ENCODE assay signal across 26 mouse cellular contexts in the genomic region with DNA sequence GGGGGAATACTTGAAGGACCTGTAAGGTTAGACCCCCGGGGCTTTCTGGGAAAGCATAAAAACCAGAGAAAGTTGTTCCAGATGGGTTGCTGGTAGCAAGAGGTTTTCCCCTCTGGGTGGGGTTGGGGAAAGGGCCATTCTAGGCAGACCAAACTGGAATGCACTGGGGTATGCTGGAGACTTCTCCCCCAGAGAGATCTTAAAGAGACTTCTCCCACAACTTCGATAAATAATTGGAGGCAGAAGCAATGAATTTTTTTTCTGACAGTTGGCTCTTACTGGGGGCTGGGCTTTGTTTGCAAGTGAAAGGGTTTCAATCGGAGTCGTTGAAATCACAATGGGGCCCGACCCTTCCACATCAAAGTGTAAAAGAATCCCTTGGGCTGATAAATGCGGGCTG. TPM values are rescaled to one million over a fixed set of nuclear protein-coding genes. Genes with fewer than 3 reads are reported as not detected.
A peak's percentile ranks its signal among the peaks of the same experiment; 100 is the strongest.
DNase-seq lines count a peak whose midpoint lies in the region; ATAC-seq and TF ChIP-seq lines count a peak whose summit lies in the region.
"Had no signal": no experiment of that assay in that cellular context is flagged by ENCODE, and none has a peak within 500 bp of the region (broad histone marks: within the 10 kb centered on the region; RNA-seq: fewer than 3 reads in every experiment).

No protein-coding gene starts in this region.

- H3K27me3 ChIP-seq in forebrain, embryonic 10.5 days (ENCODE audit: poor library complexity, severe bottlenecking) = peaks cover 35% of the 10 kb centered on the region
- no peaks in the 10 kb centered on the region for H3K27me3 ChIP-seq in forebrain, embryonic 14.5 days (replicated peaks; ENCODE audit: control insufficient read depth, insufficient read depth, low read length)
- peaks cover 31% of the 10 kb centered on the region; the same call in 1 of the 2 replicates for H3K27me3 ChIP-seq in midbrain, embryonic 10.5 days (ENCODE audit: low read depth, poor library complexity, severe bottlenecking)
- H3K27me3 ChIP-seq in midbrain, embryonic 14.5 days (ENCODE audit: control insufficient read depth, insufficient read depth, low read length) = no peaks in the 10 kb centered on the region
- H3K27me3 ChIP-seq in intestine, embryonic 16.5 days (replicated peaks; ENCODE audit: control insufficient read depth, insufficient read depth, low read length) = no peaks in the 10 kb centered on the region
- no peaks in the 10 kb centered on the region for H3K27me3 ChIP-seq in intestine, embryonic 15.5 days (replicated peaks)
- H3K27me3 ChIP-seq: limb, embryonic 12.5 days; megakaryocyte, embryonic 14.5 days had no signal

- no peak for TF ChIP-seq POLR2A in bone marrow, adult 2 months (IDR thresholded peaks at IDR 0.05; ENCODE audit: borderline replicate concordance, control insufficient read depth, low read depth, low read length)

- WGBS in forebrain, embryonic 10.5 days = 4% methylated on average over 6 of the region's 6 CpGs
- WGBS in forebrain, embryonic 14.5 days = 2% methylated on average over 6 of the region's 6 CpGs
- WGBS in midbrain, embryonic 10.5 days = 3% methylated on average over 6 of the region's 6 CpGs
- 2% methylated on average over 6 of the region's 6 CpGs for WGBS in midbrain, embryonic 14.5 days
- 68% methylated on average over 6 of the region's 6 CpGs for WGBS in bone marrow, adult 2 months
- WGBS in intestine, embryonic 16.5 days = 16% methylated on average over 6 of the region's 6 CpGs
- 15% methylated on average over 6 of the region's 6 CpGs for WGBS in intestine, embryonic 15.5 days

- no peaks in the 10 kb centered on the region for H3K36me3 ChIP-seq in forebrain, embryonic 10.5 days (replicated peaks)
- H3K36me3 ChIP-seq in forebrain, embryonic 14.5 days (ENCODE audit: control insufficient read depth, insufficient read depth, low read length) = no peaks in the 10 kb centered on the region
- H3K36me3 ChIP-seq in midbrain, embryonic 10.5 days = no peaks in the 10 kb centered on the region
- H3K36me3 ChIP-seq in midbrain, embryonic 14.5 days (ENCODE audit: control insufficient read depth, insufficient read depth, low read length) = no peaks in the 10 kb centered on the region
- no peaks in the 10 kb centered on the region for H3K36me3 ChIP-seq in intestine, embryonic 16.5 days (ENCODE audit: control insufficient read depth, insufficient read depth, low read length)
- H3K36me3 ChIP-seq in intestine, embryonic 15.5 days = no peaks in the 10 kb centered on the region
- H3K36me3 ChIP-seq: hindbrain, embryonic 12.5 days; limb, embryonic 12.5 days; liver, embryonic 12.5 days had no signal

- H3K4me2 ChIP-seq in forebrain, embryonic 14.5 days (ENCODE audit: low read length) = no peak overlapping the region
- H3K4me2 ChIP-seq in midbrain, embryonic 14.5 days (ENCODE audit: low read length) = no peak overlapping the region
- H3K4me2 ChIP-seq in intestine, embryonic 16.5 days (ENCODE audit: low read depth, low read length) = no peak overlapping the region
- no peak overlapping the region for H3K4me2 ChIP-seq in intestine, embryonic 15.5 days (replicated peaks)
- H3K4me2 ChIP-seq: heart, embryonic 11.5 days; hindbrain, embryonic 12.5 days; limb, embryonic 12.5 days; liver, embryonic 12.5 days had no signal

- ATAC-seq in forebrain, embryonic 14.5 days = no peak
- ATAC-seq in midbrain, embryonic 14.5 days (ENCODE audit: low FRiP score, low TSS enrichment) = no peak
- ATAC-seq in intestine, embryonic 16.5 days = no peak
- ATAC-seq in inflammation-experienced regulatory T-cells, adult 6 months = no peak
- ATAC-seq in intestine, embryonic 15.5 days = no peak
- ATAC-seq: CD4-positive, CD25-positive, alpha-beta regulatory T cell, adult 4 months; liver, embryonic 12.5 days; midbrain, embryonic 16.5 days had no signal

- H3K9me3 ChIP-seq in forebrain, embryonic 10.5 days = no peaks in the 10 kb centered on the region
- no peaks in the 10 kb centered on the region for H3K9me3 ChIP-seq in forebrain, embryonic 14.5 days (replicated peaks; ENCODE audit: control insufficient read depth, low read length)
- no peaks in the 10 kb centered on the region for H3K9me3 ChIP-seq in midbrain, embryonic 10.5 days (replicated peaks)
- H3K9me3 ChIP-seq in midbrain, embryonic 14.5 days (ENCODE audit: control insufficient read depth, low read length) = no peaks in the 10 kb centered on the region
- H3K9me3 ChIP-seq in intestine, embryonic 16.5 days (ENCODE audit: control insufficient read depth, low read length) = no peaks in the 10 kb centered on the region
- no peaks in the 10 kb centered on the region for H3K9me3 ChIP-seq in intestine, embryonic 15.5 days
- H3K9me3 ChIP-seq: hindbrain, embryonic 12.5 days; limb, embryonic 12.5 days; liver, embryonic 12.5 days; megakaryocyte, embryonic 14.5 days had no signal

- no peak for TF ChIP-seq CTCF in bone marrow, adult 2 months (IDR thresholded peaks at IDR 0.05; ENCODE audit: control insufficient read depth, insufficient read depth, low read length)

- DNase-seq in forebrain, embryonic 10.5 days (ENCODE audit: extremely low spot score, low spot score) = no peak
- no peak for DNase-seq in forebrain, embryonic 14.5 days (ENCODE audit: low spot score)
- DNase-seq in midbrain, embryonic 10.5 days (ENCODE audit: low spot score) = no peak
- no peak for DNase-seq in midbrain, embryonic 14.5 days
- DNase-seq: adrenal gland, postnatal 36 days; cerebellum, adult 11 months; cerebellum, adult 9-11 months; gastrocnemius, postnatal 10 days; kidney, adult 9 months; kidney, postnatal 25 days; lung, adult 2 months; right cerebral cortex, adult 18-20 months; right cerebral cortex, postnatal 4 days had no signal

- no peak overlapping the region for H3K9ac ChIP-seq in forebrain, embryonic 14.5 days (ENCODE audit: low read length)
- no peak overlapping the region for H3K9ac ChIP-seq in midbrain, embryonic 14.5 days (replicated peaks; ENCODE audit: low read length)
- H3K9ac ChIP-seq in intestine, embryonic 16.5 days (ENCODE audit: low read depth, low read length) = no peak overlapping the region
- no peak overlapping the region for H3K9ac ChIP-seq in intestine, embryonic 15.5 days
- H3K9ac ChIP-seq: hindbrain, embryonic 12.5 days; limb, embryonic 12.5 days; liver, embryonic 12.5 days had no signal

- 0 out of 2 replicates have a peak overlapping the region, but pooled peaks have one; percentile 1 for H3K27ac ChIP-seq in forebrain, embryonic 10.5 days
- no peak overlapping the region for H3K27ac ChIP-seq in forebrain, embryonic 14.5 days (ENCODE audit: low read depth, low read length)
- H3K27ac ChIP-seq in midbrain, embryonic 10.5 days (replicated peaks) = peak overlapping the region; percentile 58; the same call in 1 of the 2 replicates
- no peak overlapping the region for H3K27ac ChIP-seq in midbrain, embryonic 14.5 days (replicated peaks; ENCODE audit: low read depth, low read length)
- peak overlapping the region; percentile 63; the same call in 1 of the 2 replicates for H3K27ac ChIP-seq in bone marrow, adult 2 months (ENCODE audit: control insufficient read depth, insufficient read depth, low read depth, low read length, poor library complexity)
- no peak overlapping the region for H3K27ac ChIP-seq in intestine, embryonic 16.5 days (ENCODE audit: low read length)
- H3K27ac ChIP-seq in intestine, embryonic 15.5 days = no peak overlapping the region
- H3K27ac ChIP-seq: hindbrain, embryonic 12.5 days; layer of hippocampus, adult 2 months; limb, embryonic 12.5 days; liver, embryonic 12.5 days had no signal

- no peak overlapping the region for H3K4me3 ChIP-seq in forebrain, embryonic 10.5 days
- no peak overlapping the region for H3K4me3 ChIP-seq in forebrain, embryonic 14.5 days (ENCODE audit: low read depth, low read length)
- 0 out of 2 replicates have a peak overlapping the region, but pooled peaks have one; percentile 14 for H3K4me3 ChIP-seq in midbrain, embryonic 10.5 days
- no peak overlapping the region for H3K4me3 ChIP-seq in midbrain, embryonic 14.5 days (replicated peaks; ENCODE audit: low read depth, low read length)
- no peak overlapping the region for H3K4me3 ChIP-seq in bone marrow, adult 2 months (replicated peaks; ENCODE audit: control insufficient read depth, low read depth, low read length)
- no peak overlapping the region for H3K4me3 ChIP-seq in intestine, embryonic 16.5 days (ENCODE audit: low read length)
- no peak overlapping the region for H3K4me3 ChIP-seq in intestine, embryonic 15.5 days (replicated peaks)
- H3K4me3 ChIP-seq: hindbrain, embryonic 12.5 days; layer of hippocampus, adult 2 months; limb, embryonic 12.5 days; liver, embryonic 12.5 days; megakaryocyte, embryonic 14.5 days; myocyte had no signal

- peaks cover 36% of the 10 kb centered on the region for H3K4me1 ChIP-seq in forebrain, embryonic 10.5 days
- H3K4me1 ChIP-seq in forebrain, embryonic 14.5 days (ENCODE audit: control insufficient read depth, insufficient read depth, low read length) = no peaks in the 10 kb centered on the region
- H3K4me1 ChIP-seq in midbrain, embryonic 10.5 days = peaks cover 33% of the 10 kb centered on the region
- no peaks in the 10 kb centered on the region for H3K4me1 ChIP-seq in midbrain, embryonic 14.5 days (ENCODE audit: control insufficient read depth, insufficient read depth, low read length)
- H3K4me1 ChIP-seq in bone marrow, adult 2 months (ENCODE audit: control insufficient read depth, insufficient read depth, low read length) = peaks cover 8% of the 10 kb centered on the region
- no peaks in the 10 kb centered on the region for H3K4me1 ChIP-seq in intestine, embryonic 16.5 days (ENCODE audit: control insufficient read depth, insufficient read depth, low read length)
- no peaks in the 10 kb centered on the region for H3K4me1 ChIP-seq in intestine, embryonic 15.5 days (replicated peaks)

RNA-seq across cellular contexts. Expression of a gene that starts 32.2 kb away (rescaled TPM):
- 4.3 and 5.1 TPM in 2 replicates for polyA plus RNA-seq in forebrain, embryonic 10.5 days (2016; fragmentation: Nextera tagmentation; extraction: Ambion mirVana)
- polyA plus RNA-seq in forebrain, embryonic 14.5 days (2014; fragmentation: Nextera tagmentation; extraction: Ambion mirVana) = 1.5 and 2.6 TPM in 2 replicates
- 3.5 and 5.1 TPM in 2 replicates for polyA plus RNA-seq in midbrain, embryonic 10.5 days (2016; fragmentation: Nextera tagmentation; extraction: Ambion mirVana)
- 1.5 and 2.6 TPM in 2 replicates for polyA plus RNA-seq in midbrain, embryonic 14.5 days (2014; fragmentation: Nextera tagmentation; extraction: Ambion mirVana)
- polyA plus RNA-seq in bone marrow, adult 2 months (2011; ENCODE audit: insufficient read depth, insufficient read length, low replicate concordance, missing spikeins) = 25.1 and 41.4 TPM in 2 replicates
- polyA plus RNA-seq in intestine, embryonic 16.5 days (2015; fragmentation: Nextera tagmentation; extraction: Ambion mirVana) = 3.9 and 5.2 TPM in 2 replicates
- polyA plus RNA-seq in inflammation-experienced regulatory T-cells, adult 6 months (2017; shearing (Covaris generic)) = 10 to 100 TPM in 2 of 3 experiments, 1 to 10 TPM in 1; 5.7 to 17.9 (median 12.0) TPM
- polyA plus RNA-seq in intestine, embryonic 15.5 days (2015; fragmentation: Nextera tagmentation; extraction: Ambion mirVana) = 5.3 TPM in 2 replicates

Comparison
In these comparisons a context has a peak if more than half of its experiments do, and no peak if none do; other contexts are left out.
1. H3K27ac ChIP-seq: peak in forebrain, embryonic 10.5 days (single experiment), midbrain, embryonic 10.5 days (single experiment) and bone marrow, adult 2 months (single experiment); none in forebrain, embryonic 14.5 days (single experiment), midbrain, embryonic 14.5 days (single experiment), intestine, embryonic 16.5 days (single experiment) and intestine, embryonic 15.5 days (single experiment).